Mouse (Mus musculus): ENCODE measurements at regions not wholly inside any gene's neighbourhood (a gene's known extent, or its start where the extent isn't known, plus 50 kb on each side); places are given as distances from the start of the nearest gene placed in this dataset.
A peak's percentile ranks its signal among the peaks of the same experiment; 100 is the strongest.

- Histone ChIP-seq H3K27ac (no peak overlapping the region), H3K36me3 (ENCODE audit: inconsistent target) (no peaks in the 10 kb centered on the region), H3K4me3 (ENCODE audit: inconsistent target) (no peak overlapping the region), H3K79me2 (ENCODE audit: inconsistent target) (no peaks in the 10 kb centered on the region)
Measured at GRCm38 (mm10) chr1:105206216-105206615, 150.3 kb downstream of the Rnf152 start.

GRCm38 (mm10) chr1:105199305-105199704, 157.2 kb downstream of the Rnf152 start:
- WGBS (ENCODE audit: missing documents) = 6% methylated on average over 3 of the region's 3 CpGs
- Histone ChIP-seq H3K79me2 (ENCODE audit: inconsistent target) (no peaks in the 10 kb centered on the region), H3K36me3 (ENCODE audit: inconsistent target) (no peaks in the 10 kb centered on the region), H3K4me3 (ENCODE audit: inconsistent target) (no peak overlapping the region), H3K27ac (no peak overlapping the region)

- WGBS (ENCODE audit: missing documents) = 42% methylated on average over 3 of the region's 3 CpGs
- no peak overlapping the region for H3K27ac ChIP-seq
- no peaks in the 10 kb centered on the region for H3K36me3 ChIP-seq (ENCODE audit: inconsistent target)
- no peak overlapping the region for H3K4me3 ChIP-seq (ENCODE audit: inconsistent target)
- H3K79me2 ChIP-seq (ENCODE audit: inconsistent target) = no peaks in the 10 kb centered on the region
Measured at GRCm38 (mm10) chr1:105191126-105191525, 165.4 kb downstream of the Rnf152 start.

GRCm38 (mm10) chr1:105188920-105189266, 167.6 kb downstream of the Rnf152 start:
- Histone ChIP-seq H3K27ac (no peak overlapping the region), H3K79me2 (ENCODE audit: inconsistent target) (no peaks in the 10 kb centered on the region), H3K36me3 (ENCODE audit: inconsistent target) (no peaks in the 10 kb centered on the region), H3K4me3 (ENCODE audit: inconsistent target) (no peak overlapping the region)

GRCm38 (mm10) chr1:105188210-105188919, 168.1 kb downstream of the Rnf152 start:
- H3K36me3 ChIP-seq (ENCODE audit: inconsistent target) = no peaks in the 10 kb centered on the region
- WGBS (ENCODE audit: missing documents) = 65% methylated on average over 3 of the region's 3 CpGs
- no peaks in the 10 kb centered on the region for H3K79me2 ChIP-seq (ENCODE audit: inconsistent target)
- H3K4me3 ChIP-seq (ENCODE audit: inconsistent target) = no peak overlapping the region
- H3K27ac ChIP-seq = no peak overlapping the region

- no peaks in the 10 kb centered on the region for H3K79me2 ChIP-seq (ENCODE audit: inconsistent target)
- WGBS (ENCODE audit: missing documents) = 100% methylated on average over 3 of the region's 3 CpGs
- H3K27ac ChIP-seq = no peak overlapping the region
- H3K36me3 ChIP-seq (ENCODE audit: inconsistent target) = no peaks in the 10 kb centered on the region
- H3K4me3 ChIP-seq (ENCODE audit: inconsistent target) = no peak overlapping the region
Measured at GRCm38 (mm10) chr1:105184470-105184869, 172.0 kb downstream of the Rnf152 start.

GRCm38 (mm10) chr1:105179371-105179823, 177.1 kb downstream of the Rnf152 start:
- no peak overlapping the region for H3K4me3 ChIP-seq (ENCODE audit: inconsistent target)
- 49% methylated on average over 3 of the region's 3 CpGs for WGBS (ENCODE audit: missing documents)
- no peaks in the 10 kb centered on the region for H3K36me3 ChIP-seq (ENCODE audit: inconsistent target)
- peak overlapping the region; percentile 27; the same call in 1 of the 2 replicates for H3K27ac ChIP-seq
- H3K79me2 ChIP-seq (ENCODE audit: inconsistent target) = no peaks in the 10 kb centered on the region

GRCm38 (mm10) chr1:105178773-105179172, 177.7 kb downstream of the Rnf152 start:
- H3K79me2 ChIP-seq (ENCODE audit: inconsistent target) = no peaks in the 10 kb centered on the region
- H3K4me3 ChIP-seq (ENCODE audit: inconsistent target) = no peak overlapping the region
- peak overlapping the region; percentile 27; the same call in 1 of the 2 replicates for H3K27ac ChIP-seq
- 88% methylated on average over 6 of the region's 6 CpGs for WGBS (ENCODE audit: missing documents)
- no peaks in the 10 kb centered on the region for H3K36me3 ChIP-seq (ENCODE audit: inconsistent target)

- Histone ChIP-seq H3K27ac (no peak overlapping the region), H3K4me3 (ENCODE audit: inconsistent target) (no peak overlapping the region), H3K36me3 (ENCODE audit: inconsistent target) (no peaks in the 10 kb centered on the region), H3K79me2 (ENCODE audit: inconsistent target) (no peaks in the 10 kb centered on the region)
- WGBS (ENCODE audit: missing documents) = 96% methylated on average over 2 of the region's 2 CpGs
Measured at GRCm38 (mm10) chr1:105177938-105178337, 178.6 kb downstream of the Rnf152 start.

- Histone ChIP-seq H3K4me3 (ENCODE audit: inconsistent target) (no peak overlapping the region), H3K79me2 (ENCODE audit: inconsistent target) (no peaks in the 10 kb centered on the region), H3K27ac (no peak overlapping the region), H3K36me3 (ENCODE audit: inconsistent target) (no peaks in the 10 kb centered on the region)
- WGBS (ENCODE audit: missing documents) = 84% methylated on average over 10 of the region's 10 CpGs
Measured at GRCm38 (mm10) chr1:105177015-105177762, 179.3 kb downstream of the Rnf152 start.

GRCm38 (mm10) chr1:105170979-105171378, 185.5 kb downstream of the Rnf152 start:
- WGBS (ENCODE audit: missing documents) = 8% methylated on average over 1 of the region's 1 CpGs
- no peaks in the 10 kb centered on the region for H3K36me3 ChIP-seq (ENCODE audit: inconsistent target)
- H3K4me3 ChIP-seq (ENCODE audit: inconsistent target) = no peak overlapping the region
- no peaks in the 10 kb centered on the region for H3K79me2 ChIP-seq (ENCODE audit: inconsistent target)
- peak overlapping the region; percentile 82 for H3K27ac ChIP-seq

GRCm38 (mm10) chr1:105170114-105170506, 186.4 kb downstream of the Rnf152 start:
- H3K4me3 ChIP-seq (ENCODE audit: inconsistent target) = no peak overlapping the region
- H3K79me2 ChIP-seq (ENCODE audit: inconsistent target) = no peaks in the 10 kb centered on the region
- H3K27ac ChIP-seq = peak overlapping the region; percentile 82
- 58% methylated on average over 4 of the region's 4 CpGs for WGBS (ENCODE audit: missing documents)
- H3K36me3 ChIP-seq (ENCODE audit: inconsistent target) = no peaks in the 10 kb centered on the region

- 100% methylated on average over 1 of the region's 1 CpGs for WGBS (ENCODE audit: missing documents)
- no peak overlapping the region for H3K4me3 ChIP-seq (ENCODE audit: inconsistent target)
- H3K36me3 ChIP-seq (ENCODE audit: inconsistent target) = no peaks in the 10 kb centered on the region
- H3K27ac ChIP-seq = peak overlapping the region; percentile 82
- H3K79me2 ChIP-seq (ENCODE audit: inconsistent target) = no peaks in the 10 kb centered on the region
Measured at GRCm38 (mm10) chr1:105169455-105170113, 186.9 kb downstream of the Rnf152 start.

GRCm38 (mm10) chr1:105168808-105169207, 187.7 kb downstream of the Rnf152 start:
- no peaks in the 10 kb centered on the region for H3K36me3 ChIP-seq (ENCODE audit: inconsistent target)
- no peak overlapping the region for H3K27ac ChIP-seq

More at GRCm38 (mm10) chr1:105168808-105169207, 187.7 kb downstream of the Rnf152 start:
- WGBS (ENCODE audit: missing documents) = 100% methylated on average over 1 of the region's 1 CpGs
- Histone ChIP-seq H3K4me3 (ENCODE audit: inconsistent target) (no peak overlapping the region), H3K79me2 (ENCODE audit: inconsistent target) (no peaks in the 10 kb centered on the region)
